Mouse (Mus musculus): ENCODE data around the gene Tmigd3.

Tmigd3 gene

GRCm38 (mm10) chr3:105870558-105870957 lies at the start of gene Tmigd3, which contains the start of gene Adora3:
Tmigd3 (plus strand) TSS chr3:105870903.
Adora3 (plus strand) TSS chr3:105870858.
- no peak for DNase-seq (ENCODE audit: extremely low read depth, insufficient read length, low spot score)

DNA sequence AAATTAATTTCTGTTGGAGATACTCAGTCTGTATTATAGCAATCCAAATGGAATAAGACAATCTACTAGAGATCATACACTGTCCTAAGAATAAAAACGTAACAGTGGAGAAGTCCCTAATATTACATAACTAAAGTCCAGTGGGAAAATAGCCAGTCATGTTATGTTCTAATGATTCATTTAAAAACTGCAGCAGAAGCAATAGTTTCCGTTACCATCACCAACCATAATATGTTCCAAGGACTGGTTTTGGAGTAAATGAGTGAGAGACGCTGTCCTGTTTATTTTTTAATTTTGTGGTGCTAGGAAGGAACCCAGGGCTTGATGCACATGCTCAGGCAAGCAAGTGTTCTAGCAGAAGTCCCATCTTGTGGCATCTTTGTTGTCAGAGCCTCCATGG lies 49.2 kb upstream of the Tmigd3 start:
- no peak for DNase-seq (ENCODE audit: extremely low read depth, insufficient read length, low spot score)

GRCm38 (mm10) chr3:105823609-105824008 lies 47.1 kb upstream of the Tmigd3 start:
- no peak for DNase-seq (ENCODE audit: extremely low read depth, insufficient read length, low spot score)

GRCm38 (mm10) chr3:105824103-105824502 lies 46.6 kb upstream of the Tmigd3 start:
- no peak for DNase-seq (ENCODE audit: extremely low read depth, insufficient read length, low spot score)

DNA sequence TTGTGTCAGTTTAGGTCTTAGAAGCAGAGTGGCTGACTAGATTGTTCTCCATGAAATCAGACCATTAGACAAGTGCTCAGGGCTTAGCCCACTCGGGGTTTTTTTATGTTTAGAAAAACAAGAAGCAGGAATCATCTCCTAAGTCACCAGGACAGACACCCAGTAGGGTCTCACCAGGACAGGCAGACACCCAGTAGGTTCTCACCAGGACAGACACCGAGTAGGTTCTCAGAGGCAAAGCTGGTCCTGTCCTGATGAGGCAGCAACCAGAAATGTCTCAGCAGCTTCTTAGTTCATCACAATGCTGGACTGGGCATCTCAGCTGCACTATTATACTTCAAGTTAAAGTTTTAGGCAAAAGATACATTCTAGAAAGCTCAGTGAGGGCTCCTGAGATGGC lies 46.0 kb upstream of the Tmigd3 start:
- DNase-seq (ENCODE audit: extremely low read depth, insufficient read length, low spot score): no peak

DNA sequence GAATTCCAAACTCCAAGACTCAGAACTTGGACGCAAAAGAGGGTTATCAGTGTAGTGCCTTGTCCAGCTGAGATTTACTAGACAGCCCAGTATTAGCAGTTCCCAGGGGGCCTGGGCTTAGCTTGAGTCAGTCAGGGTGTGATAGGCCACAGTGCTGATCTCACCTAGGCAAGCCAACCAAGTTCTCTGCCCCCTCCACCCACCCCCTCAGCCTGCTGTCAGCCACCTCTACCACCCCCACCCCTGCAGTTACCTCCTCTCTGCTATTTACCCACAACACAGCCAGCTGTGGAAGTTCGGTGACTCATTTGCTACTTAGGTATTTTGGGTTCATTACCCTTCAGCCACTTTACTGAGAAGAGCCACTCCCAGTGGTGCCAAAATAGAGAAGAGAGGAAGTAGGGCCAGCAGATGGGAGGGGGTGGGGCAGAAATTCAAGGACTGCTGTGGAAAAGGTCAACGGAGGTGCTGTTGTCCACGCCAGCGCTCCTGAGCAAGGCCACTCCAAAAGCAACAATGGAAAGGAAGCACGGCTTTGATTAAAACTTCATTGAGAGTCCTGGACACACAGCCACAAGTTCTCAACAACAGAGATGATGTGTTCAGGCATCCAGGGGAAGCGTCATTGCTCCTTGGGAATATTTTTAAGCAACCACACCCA lies 45.1 kb upstream of the Tmigd3 start:
- DNase-seq (ENCODE audit: extremely low read depth, insufficient read length, low spot score): peak; percentile 76

DNA sequence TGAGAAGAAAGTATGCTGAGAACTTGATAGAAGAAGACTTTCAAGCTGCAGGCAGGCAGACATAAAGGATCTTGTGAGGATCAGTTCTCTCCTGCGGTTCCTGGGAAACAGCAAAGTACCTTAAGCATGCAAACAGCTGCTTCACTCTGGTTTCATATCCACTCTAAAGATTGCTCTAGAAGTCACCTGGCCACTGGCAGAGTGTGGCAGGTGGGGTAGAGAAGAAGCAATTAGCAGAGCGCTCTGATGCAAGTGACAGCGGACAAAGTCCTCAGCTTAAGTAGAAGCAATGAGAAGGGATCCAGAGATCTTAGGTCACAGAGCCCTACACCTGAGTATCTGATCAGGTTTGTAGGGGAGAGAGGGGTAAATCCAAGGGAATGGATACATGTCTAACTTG lies 39.1 kb upstream of the Tmigd3 start:
- no peak for DNase-seq (ENCODE audit: extremely low read depth, insufficient read length, low spot score)

DNA sequence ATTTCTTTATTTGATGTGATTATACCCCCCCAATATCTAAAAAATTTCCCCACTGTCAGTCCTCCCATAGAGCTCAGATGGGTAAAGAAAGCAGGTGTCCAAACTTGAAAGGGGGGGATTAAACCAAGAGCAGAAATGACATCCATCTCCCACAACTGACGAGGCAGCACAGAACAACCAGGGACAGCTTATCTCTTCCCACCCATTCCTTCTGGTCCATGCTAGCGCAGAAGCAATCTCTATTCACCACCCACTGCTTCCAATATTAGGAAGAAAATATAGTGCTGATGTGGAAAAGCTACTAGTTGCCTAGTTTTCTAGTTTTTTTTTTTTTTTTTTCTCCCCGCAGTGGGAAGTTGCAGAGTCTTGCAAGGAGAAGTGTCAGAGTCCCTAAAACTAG lies 34.8 kb upstream of the Tmigd3 start:
- no peak for DNase-seq (ENCODE audit: extremely low read depth, insufficient read length, low spot score)

DNA sequence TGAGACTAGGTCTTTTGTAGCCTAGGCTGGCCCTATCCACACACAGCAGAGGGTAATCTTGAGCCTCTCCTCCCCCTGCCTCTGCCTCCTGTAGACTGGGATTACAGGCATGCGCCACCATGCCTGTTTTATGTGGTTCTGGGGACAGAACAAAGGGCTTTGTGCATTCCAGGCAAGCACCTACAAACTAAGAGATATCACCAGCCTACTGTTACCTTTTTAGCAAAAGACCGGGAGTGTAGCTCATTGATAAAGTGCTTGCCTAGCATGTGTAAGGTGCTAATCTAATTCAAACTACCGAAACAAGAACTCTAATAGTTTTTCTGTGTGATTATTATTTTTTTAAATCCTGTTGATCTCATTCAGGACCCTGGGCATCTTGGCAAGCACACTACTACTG lies 33.8 kb upstream of the Tmigd3 start:
- no peak for DNase-seq (ENCODE audit: extremely low read depth, insufficient read length, low spot score)

- no peak for DNase-seq (ENCODE audit: extremely low read depth, insufficient read length, low spot score)
Observed at GRCm38 (mm10) chr3:105838655-105839054, 32.0 kb upstream of the Tmigd3 start.

GRCm38 (mm10) chr3:105839836-105840235 lies 30.9 kb upstream of the Tmigd3 start:
- DNase-seq (ENCODE audit: extremely low read depth, insufficient read length, low spot score): no peak

GRCm38 (mm10) chr3:105846294-105847069 lies 24.2 kb upstream of the Tmigd3 start:
- DNase-seq (ENCODE audit: extremely low read depth, insufficient read length, low spot score): no peak

DNA sequence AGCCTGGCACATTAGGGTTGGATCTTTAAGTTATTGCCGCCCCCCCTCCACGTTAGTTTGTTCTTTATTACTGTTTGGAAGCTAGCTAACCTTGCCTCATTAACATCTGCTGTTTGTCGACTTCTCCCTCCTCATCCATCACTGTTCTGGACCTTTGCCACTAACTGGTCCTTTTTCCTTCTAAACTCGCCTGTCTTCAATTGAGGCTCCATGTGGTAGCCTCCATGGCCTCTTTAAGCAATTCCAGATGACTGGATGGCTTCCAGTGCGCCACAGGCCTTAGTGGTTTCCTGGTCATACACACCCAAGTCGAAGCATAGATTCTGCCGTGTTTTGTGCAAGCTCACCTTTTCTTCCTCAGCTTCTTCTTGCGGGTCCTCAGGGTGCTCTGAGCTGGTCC lies 16.9 kb upstream of the Tmigd3 start:
- no peak for DNase-seq (ENCODE audit: extremely low read depth, insufficient read length, low spot score)

GRCm38 (mm10) chr3:105854786-105855185 lies 15.9 kb upstream of the Tmigd3 start:
- DNase-seq (ENCODE audit: extremely low read depth, insufficient read length, low spot score): no peak

- DNase-seq (ENCODE audit: extremely low read depth, insufficient read length, low spot score): no peak
Observed at GRCm38 (mm10) chr3:105857513-105857912, 13.2 kb upstream of the Tmigd3 start.

- no peak for DNase-seq (ENCODE audit: extremely low read depth, insufficient read length, low spot score)
Observed at GRCm38 (mm10) chr3:105861747-105862366, 8.8 kb upstream of the Tmigd3 start.

DNA sequence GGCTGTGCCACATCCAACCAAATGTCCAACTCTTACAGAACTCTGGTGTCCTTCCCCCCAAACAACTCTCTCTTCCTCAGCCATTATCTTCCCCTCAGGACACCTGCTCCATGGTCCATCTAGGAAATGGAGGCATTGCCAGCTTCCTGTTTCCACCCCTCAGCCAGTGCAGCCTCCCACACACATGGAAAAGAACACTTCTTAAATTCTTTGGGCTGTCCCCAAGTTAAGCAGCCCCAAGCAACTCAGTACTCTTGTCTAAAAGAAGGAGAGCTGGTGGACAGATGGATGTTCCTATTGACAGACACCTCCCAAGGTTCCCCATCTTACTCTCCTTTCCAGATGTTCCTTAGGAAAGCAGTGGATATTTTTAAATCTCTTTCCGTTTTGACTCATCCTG lies 6.6 kb upstream of the Tmigd3 start:
- no peak for DNase-seq (ENCODE audit: extremely low read depth, insufficient read length, low spot score)

DNA sequence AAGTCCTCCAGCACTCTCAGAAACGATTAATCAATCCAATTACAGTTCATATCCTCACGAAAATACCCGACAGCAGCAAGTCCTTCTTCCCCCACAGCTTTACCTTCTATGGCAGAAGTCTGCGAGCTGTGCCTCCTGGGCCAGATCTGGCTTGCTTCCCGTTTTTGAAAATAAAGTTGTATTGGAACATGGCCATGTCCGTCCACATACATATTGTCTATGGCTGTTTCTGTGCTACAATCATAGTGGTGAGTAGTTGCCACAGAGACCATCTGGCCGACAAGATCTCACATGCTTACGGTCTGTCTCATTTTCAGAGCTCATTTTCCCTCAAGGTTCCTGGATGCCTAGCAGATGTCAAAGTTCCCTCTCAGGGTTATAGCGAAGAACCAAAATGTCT lies 5.6 kb upstream of the Tmigd3 start:
- no peak for DNase-seq (ENCODE audit: extremely low read depth, insufficient read length, low spot score)

GRCm38 (mm10) chr3:105868135-105868534 lies 2.6 kb upstream of the Tmigd3 start:
- no peak for DNase-seq (ENCODE audit: extremely low read depth, insufficient read length, low spot score)

DNA sequence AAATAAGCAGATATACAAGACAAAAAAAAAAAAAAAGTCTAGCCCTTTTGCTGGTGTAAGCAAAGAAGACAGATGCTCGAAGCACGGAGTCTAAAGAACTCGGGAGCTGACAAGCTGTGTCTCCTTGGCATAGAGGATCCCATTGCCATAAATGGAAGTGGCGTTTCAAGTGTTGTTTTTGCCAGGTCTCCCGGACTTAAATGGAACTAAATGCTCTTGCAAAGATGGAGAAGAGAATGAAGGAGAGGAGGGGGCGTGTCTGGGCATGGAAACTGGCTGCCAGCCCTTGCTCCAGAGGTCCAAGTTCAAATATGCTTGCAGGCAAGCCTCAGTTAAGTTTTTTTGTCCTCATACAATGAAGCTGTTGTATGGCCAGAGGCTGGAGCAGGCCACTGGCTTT lies 1.3 kb downstream of the Tmigd3 start:
- no peak for DNase-seq (ENCODE audit: extremely low read depth, insufficient read length, low spot score)

- no peak for DNase-seq (ENCODE audit: extremely low read depth, insufficient read length, low spot score)
Observed at GRCm38 (mm10) chr3:105872579-105872978, 1.9 kb downstream of the Tmigd3 start.
